Mouse (Mus musculus) CH12.LX (cell line): ENCODE data around the gene Med15. TPM values are rescaled to one million over a fixed set of nuclear protein-coding genes. Genes with fewer than 3 reads are reported as not detected.
A peak's percentile ranks its signal among the peaks of the same experiment; 100 is the strongest.

Experiments
- DNase-seq: peaks from one replicate; pipeline ENCODE4 v3.0.0-alpha.2; 2013; ENCODE audit errors: extremely low read depth
- H3K27ac ChIP-seq: 2 replicates; pipeline ENCODE4 v1.5.1; 2012; ENCODE audit warnings: low read depth, mild to moderate bottlenecking, control low read depth, moderate library complexity; ENCODE audit not compliant: insufficient read depth
- H3K27me3 ChIP-seq: replicated peaks from 2 replicates; pipeline ENCODE3; 2012; ENCODE audit warnings: inconsistent platforms
- H3K36me3 ChIP-seq, 2 experiments: replicated peaks in 1 of 2; 2 replicates each; pipeline versions ENCODE3 to v1.6.1; 2012; ENCODE audit warnings: inconsistent platforms in 1 of 2, low read length in 1 of 2, mild to moderate bottlenecking in 1 of 2, mixed read lengths in 1 of 2, moderate library complexity in 1 of 2; ENCODE audit not compliant: control insufficient read depth in 1 of 2, insufficient read depth in 1 of 2
- H3K4me1 ChIP-seq, 2 experiments: 2 replicates each; pipeline ENCODE4 v1.6.1; 2012; ENCODE audit warnings: inconsistent platforms in 1 of 2, moderate library complexity in 1 of 2; ENCODE audit not compliant: insufficient read depth in 2 of 2, control insufficient read depth in 1 of 2
- H3K4me2 ChIP-seq: 2 replicates; pipeline ENCODE4 v1.6.1; 2012; ENCODE audit warnings: low read depth, mild to moderate bottlenecking, control low read depth; ENCODE audit not compliant: poor library complexity, insufficient read depth, severe bottlenecking
- H3K4me3 ChIP-seq, 3 experiments: fragments of 150-350 bp in 1 of 3; sonication (generic) in 1 of 3; replicated peaks in 1 of 3; 2 replicates each; pipeline versions ENCODE3 to v1.5.1; 2011 to 2012; ENCODE audit warnings: low read depth in 2 of 3, low read length in 2 of 3, mild to moderate bottlenecking in 2 of 3, moderate library complexity in 2 of 3, control low read depth in 1 of 3, improper control_type of control experiment in 1 of 3, inconsistent platforms in 1 of 3, mixed read lengths in 1 of 3; ENCODE audit not compliant: poor library complexity in 1 of 3
- H3K79me2 ChIP-seq: replicated peaks from 2 replicates; pipeline ENCODE4 v1.6.1; 2012; ENCODE audit warnings: mild to moderate bottlenecking, moderate library complexity; ENCODE audit not compliant: control insufficient read depth, poor library complexity, insufficient read depth, severe bottlenecking; ENCODE audit errors: extremely low read depth
- H3K9ac ChIP-seq: 2 replicates; pipeline ENCODE4 v1.6.1; 2012; ENCODE audit warnings: low read depth, mild to moderate bottlenecking, control low read depth, moderate library complexity; ENCODE audit not compliant: insufficient read depth
- H3K9me3 ChIP-seq: replicated peaks from 2 replicates; pipeline ENCODE3; 2012; ENCODE audit warnings: low read length, inconsistent platforms, mixed read lengths
- BHLHE40 ChIP-seq: IDR thresholded peaks from 2 replicates; pipeline ENCODE4 v1.6.1; 2011; ENCODE audit warnings: mild to moderate bottlenecking, low read depth, low read length, improper control_type of control experiment
- CHD1 ChIP-seq: IDR thresholded peaks from 2 replicates; pipeline ENCODE4 v1.6.1; 2012; ENCODE audit warnings: low read depth, low read length, improper control_type of control experiment, inconsistent platforms
- CHD2 ChIP-seq: IDR thresholded peaks from 2 replicates; pipeline ENCODE4 v1.6.1; 2011; ENCODE audit warnings: low read length, improper control_type of control experiment
- CTCF ChIP-seq, 2 experiments: IDR thresholded peaks in 1 of 2; conservative IDR thresholded peaks in 1 of 2; 2 replicates each; pipeline ENCODE4 v1.5.1; 2011 to 2012; ENCODE audit warnings: low read depth in 2 of 2, low read length in 2 of 2, improper control_type of control experiment in 1 of 2, inconsistent platforms in 1 of 2, mild to moderate bottlenecking in 1 of 2, moderate library complexity in 1 of 2
- E2F4 ChIP-seq: IDR thresholded peaks from 2 replicates; pipeline ENCODE4 v1.6.1; 2011; ENCODE audit warnings: low read depth, low read length, improper control_type of control experiment; ENCODE audit not compliant: insufficient replicate concordance
- ELF1 ChIP-seq: IDR thresholded peaks from 2 replicates; pipeline ENCODE4 v1.6.1; 2014; ENCODE audit warnings: low read depth, mild to moderate bottlenecking, inconsistent platforms, low read length, improper control_type of control experiment
- EP300 ChIP-seq: IDR thresholded peaks from 2 replicates; pipeline ENCODE4 v1.6.1; 2011; ENCODE audit warnings: low read length, improper control_type of control experiment
- ETS1 ChIP-seq: conservative IDR thresholded peaks from 2 replicates; pipeline ENCODE4 v1.6.1; 2012; ENCODE audit warnings: low read depth, mild to moderate bottlenecking, inconsistent platforms, low read length, improper control_type of control experiment, moderate library complexity
- GABPA ChIP-seq: IDR thresholded peaks from 2 replicates; pipeline ENCODE4 v1.6.1; 2012; ENCODE audit warnings: low read depth, low read length, improper control_type of control experiment, inconsistent platforms; ENCODE audit not compliant: insufficient replicate concordance
- IRF4 ChIP-seq: IDR thresholded peaks from 2 replicates; pipeline ENCODE4 v1.6.1; 2014; ENCODE audit warnings: low read depth, mild to moderate bottlenecking, inconsistent platforms, low read length, improper control_type of control experiment
- JUN ChIP-seq: IDR thresholded peaks from 2 replicates; pipeline ENCODE4 v1.6.1; 2011; ENCODE audit warnings: low read depth, mild to moderate bottlenecking, low read length, improper control_type of control experiment, moderate library complexity; ENCODE audit not compliant: insufficient read depth
- JUND ChIP-seq: conservative IDR thresholded peaks from 2 replicates; pipeline ENCODE4 v1.6.1; 2011; ENCODE audit warnings: low read depth, low read length, improper control_type of control experiment
- KAT2A ChIP-seq: IDR thresholded peaks from 2 replicates; pipeline ENCODE4 v1.6.1; 2012; ENCODE audit warnings: low read length, improper control_type of control experiment, inconsistent platforms; ENCODE audit not compliant: insufficient replicate concordance
- MAFK ChIP-seq: IDR thresholded peaks from 2 replicates; pipeline ENCODE4 v1.6.1; 2011; ENCODE audit warnings: low read length, improper control_type of control experiment; ENCODE audit not compliant: insufficient replicate concordance
- MAX ChIP-seq: IDR thresholded peaks from 2 replicates; pipeline ENCODE4 v1.6.1; 2011; ENCODE audit warnings: low read length, improper control_type of control experiment
- MEF2A ChIP-seq: IDR thresholded peaks from 2 replicates; pipeline ENCODE4 v1.6.1; 2014; ENCODE audit warnings: low read depth, mild to moderate bottlenecking, inconsistent platforms, low read length, improper control_type of control experiment, borderline replicate concordance
- MXI1 ChIP-seq: IDR thresholded peaks from 2 replicates; pipeline ENCODE4 v1.6.1; 2011; ENCODE audit warnings: mild to moderate bottlenecking, low read depth, low read length, improper control_type of control experiment
- NELFE ChIP-seq: IDR thresholded peaks from 2 replicates; pipeline ENCODE4 v1.6.1; 2011; ENCODE audit warnings: low read depth, low read length, improper control_type of control experiment
- PAX5 ChIP-seq: IDR thresholded peaks from 2 replicates; pipeline ENCODE4 v1.6.1; 2012; ENCODE audit warnings: low read length, inconsistent platforms, mixed read lengths
- POLR2AphosphoS2 ChIP-seq: IDR thresholded peaks from 2 replicates; pipeline ENCODE4 v1.6.1; 2011; ENCODE audit warnings: low read depth, low read length, improper control_type of control experiment
- RAD21 ChIP-seq: IDR thresholded peaks from 2 replicates; pipeline ENCODE4 v1.6.1; 2011; ENCODE audit warnings: low read depth, mild to moderate bottlenecking, low read length, improper control_type of control experiment, moderate library complexity
- RCOR1 ChIP-seq: conservative IDR thresholded peaks from 2 replicates; pipeline ENCODE4 v1.6.1; 2012; ENCODE audit warnings: low read depth, mild to moderate bottlenecking, inconsistent platforms, low read length, improper control_type of control experiment
- SMC3 ChIP-seq: IDR thresholded peaks from 2 replicates; pipeline ENCODE4 v1.6.1; 2011; ENCODE audit warnings: low read depth, low read length, improper control_type of control experiment
- TBP ChIP-seq: conservative IDR thresholded peaks from 2 replicates; pipeline ENCODE4 v1.6.1; 2011; ENCODE audit warnings: low read depth, low read length, improper control_type of control experiment
- UBTF ChIP-seq: IDR thresholded peaks from 2 replicates; pipeline ENCODE4 v1.6.1; 2012; ENCODE audit warnings: low read depth, mild to moderate bottlenecking, inconsistent platforms, low read length, improper control_type of control experiment, moderate library complexity
- USF1 ChIP-seq: IDR thresholded peaks from 2 replicates; pipeline ENCODE4 v1.6.1; 2014; ENCODE audit warnings: low read depth, mild to moderate bottlenecking, inconsistent platforms, low read length, improper control_type of control experiment
- ZC3H11A ChIP-seq: IDR thresholded peaks from 2 replicates; pipeline ENCODE4 v1.6.1; 2012; ENCODE audit warnings: low read depth, mild to moderate bottlenecking, inconsistent platforms, low read length, improper control_type of control experiment
- ZMIZ1 ChIP-seq: IDR thresholded peaks from 2 replicates; pipeline ENCODE4 v1.6.1; 2012; ENCODE audit warnings: low read depth, mild to moderate bottlenecking, inconsistent platforms, low read length, improper control_type of control experiment
- ZNF384 ChIP-seq: IDR thresholded peaks from 2 replicates; pipeline ENCODE4 v1.6.1; 2012; ENCODE audit warnings: low read depth, low read length, improper control_type of control experiment, inconsistent platforms
- dilution Hi-C: fragments of 300-500 bp; cut with MboI; formaldehyde crosslinking; loops from 2 replicates; pipeline ENCODE4 v1.14.3; 2020; ENCODE audit warnings: low sequenced_read_pairs; ENCODE audit not compliant: extremely low pct_unique_long_range_greater_than_20kb, extremely low pct_ligation_motif_present
- in situ Hi-C: fragments of 300-500 bp; cut with MboI; formaldehyde crosslinking; loops from 3 replicates; pipeline ENCODE4 v1.14.3; 2019; ENCODE audit warnings: low sequenced_read_pairs, low pct_ligation_motif_present, low pct_unique_long_range_greater_than_20kb, mixed read lengths
- polyA plus RNA-seq: library from polyadenylated mRNA; unstranded; fragments of >175 nt; gene quantifications from 2 replicates; pipeline ENCODE4 v1.2.1, GENCODE M21; 2012; ENCODE audit warnings: low read depth; ENCODE audit not compliant: insufficient read length
- total RNA-seq, 2 experiments: library from RNA; depleted of rRNA; stranded (reverse); fragments of 300-350 nt in 1 of 2; fragments of >200 nt in 1 of 2; gene quantifications; 2 replicates each; pipeline ENCODE4 v1.2.3; 2012 to 2014

The Med15 gene
- total and polyA plus RNA-seq, 3 experiments: 20.1 to 78.1 (median 42.6) TPM

- dilution Hi-C loops (no loop called here), in situ Hi-C loops (loop anchor here (5.0 kb wide), 1 partner anchor 45 kb away; no protein-coding TSS in a partner anchor)
- peaks cover 2 to 16% of the 10 kb centered on the region in 2 experiments; a peak in 2 of 4 replicates for H3K4me1 ChIP-seq
- no peak overlapping the region for H3K4me3 ChIP-seq
- H3K27ac ChIP-seq: no peak overlapping the region
- no peaks in the 10 kb centered on the region for H3K9me3 ChIP-seq
- no peak overlapping the region for H3K4me2 ChIP-seq
- no peaks in the 10 kb centered on the region for H3K27me3 ChIP-seq
- H3K79me2 ChIP-seq: peaks cover 23% of the 10 kb centered on the region
- DNase-seq: no peak
- TF ChIP-seq UBTF: no peak
- TF ChIP-seq JUND: no peak
- TF ChIP-seq IRF4: no peak
- TF ChIP-seq USF1: no peak
- TF ChIP-seq RCOR1: no peak
- no peak for TF ChIP-seq MXI1
- H3K36me3 ChIP-seq: peaks cover 28 to 55% of the 10 kb centered on the region in 2 experiments
- no peak overlapping the region for H3K9ac ChIP-seq
These were observed 110.8 kb downstream of the Med15 start for GRCm38 (mm10) chr16:17621936-17622335.

GRCm38 (mm10) chr16:17619198-17620105 lies 113.2 kb downstream of the Med15 start, which contains the start of gene Smpd4:
Gene Smpd4 (plus strand): TSS chr16:17619354.
- Histone ChIP-seq H3K4me2 (peak within 1 kb of the TSS; percentile 87), H3K9ac (peak within 1 kb of the TSS; percentile 99), H3K79me2 (peaks cover 23% of the 10 kb centered on the region), H3K36me3 (peaks cover 10 to 31% of the 10 kb centered on the region in 2 experiments), H3K27ac (no peak within 1 kb of the TSS), H3K27me3 (no peaks in the 10 kb centered on the region), H3K9me3 (no peaks in the 10 kb centered on the region), H3K4me3 (peak within 1 kb of the TSS; percentile 94 to 100 (median 99)), H3K4me1 (peaks cover 10 to 16% of the 10 kb centered on the region in 2 experiments)
- dilution Hi-C loops: no loop called here
- DNase-seq: peak; percentile 95
- in situ Hi-C loops: loop anchor here (5.0 kb wide), 2 partner anchors 48 to 62 kb away; no protein-coding TSS in a partner anchor
- TF ChIP-seq MAFK (no peak), IRF4 (peak; percentile 49; the same call in 1 of the 2 replicates), ZMIZ1 (no peak), SMC3 (no peak), E2F4 (peak; percentile 100), UBTF (no peak), TBP (peak; percentile 79), GABPA (no peak; the same call in 1 of the 2 replicates), KAT2A (peak; percentile 93), CHD2 (peak; percentile 33; the same call in 1 of the 2 replicates), EP300 (no peak), JUN (no peak), CHD1 (no peak), ELF1 (peak; percentile 63), ZNF384 (0 out of 2 replicates have a peak, but pooled peaks have one; percentile 22), NELFE (peak; percentile 78), MEF2A (peak; percentile 62; the same call in 1 of the 2 replicates), CTCF (conservative IDR thresholded peaks at IDR 0.05 in 1 of 2, IDR thresholded peaks at IDR 0.05 in 1 of 2; ENCODE audit: low read depth in 2 of 2, low read length in 2 of 2) (no peak), RAD21 (no peak), JUND (0 out of 2 replicates have a peak, but pooled peaks have one; percentile 26), POLR2AphosphoS2 (no peak), ETS1 (no peak), PAX5 (no peak), RCOR1 (no peak), MAX (peak; percentile 92), ZC3H11A (no peak), BHLHE40 (peak; percentile 17; the same call in 1 of the 2 replicates)
